Mouse (Mus musculus) spleen, postnatal 14 days (tissue): ENCODE data around the gene Atp13a4.

ENCODE experiments used
- DNase-seq, 2 experiments: peaks; one replicate each; pipeline ENCODE4 v3.0.0; 2021 to 2022; ENCODE audit warnings: low spot score in 2 of 2

Atp13a4 gene

DNA sequence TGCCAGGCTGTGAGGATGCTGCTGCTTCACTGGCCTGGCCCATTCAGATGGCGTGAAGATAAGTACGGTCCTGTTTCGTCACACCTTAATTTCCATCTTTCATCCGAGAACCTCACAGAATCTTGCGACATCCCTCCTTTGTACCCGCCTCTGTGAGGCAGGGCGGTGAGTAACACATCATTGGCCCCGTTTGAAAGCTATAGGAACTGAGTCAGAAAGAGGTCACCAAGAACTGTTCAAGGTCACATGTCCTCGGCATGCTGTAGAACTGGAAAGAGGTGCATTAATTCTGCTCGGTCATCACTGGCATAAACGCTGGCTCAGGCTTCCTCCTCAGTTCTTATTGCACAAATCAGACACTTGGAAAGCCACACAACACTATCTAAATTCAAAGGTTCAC, at the start of gene Atp13a4:
Gene Atp13a4 (minus strand): TSS at position 36 of the 400 bp plus-strand sequence.
- DNase-seq, result no peak

DNA sequence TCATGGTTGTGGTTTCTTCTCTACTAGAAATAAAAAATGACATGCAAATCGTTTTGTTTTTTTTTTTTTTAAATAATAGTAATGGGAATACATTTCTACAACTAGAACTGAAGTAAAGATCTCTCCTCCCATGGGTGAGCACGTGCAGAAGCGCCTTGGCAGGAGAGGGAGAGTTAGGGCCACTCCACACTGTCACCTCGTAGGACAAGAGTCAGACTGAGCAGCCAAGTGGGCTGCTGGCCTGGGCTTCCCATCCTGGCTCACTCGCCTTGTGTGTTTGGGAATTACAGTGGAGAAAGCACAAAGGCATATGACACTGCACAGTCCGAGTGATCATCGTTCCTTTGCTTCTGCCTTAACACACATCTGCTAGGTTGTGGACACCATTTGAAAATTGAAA, 47.5 kb upstream of the Atp13a4 start:
- DNase-seq, result no peak

DNA sequence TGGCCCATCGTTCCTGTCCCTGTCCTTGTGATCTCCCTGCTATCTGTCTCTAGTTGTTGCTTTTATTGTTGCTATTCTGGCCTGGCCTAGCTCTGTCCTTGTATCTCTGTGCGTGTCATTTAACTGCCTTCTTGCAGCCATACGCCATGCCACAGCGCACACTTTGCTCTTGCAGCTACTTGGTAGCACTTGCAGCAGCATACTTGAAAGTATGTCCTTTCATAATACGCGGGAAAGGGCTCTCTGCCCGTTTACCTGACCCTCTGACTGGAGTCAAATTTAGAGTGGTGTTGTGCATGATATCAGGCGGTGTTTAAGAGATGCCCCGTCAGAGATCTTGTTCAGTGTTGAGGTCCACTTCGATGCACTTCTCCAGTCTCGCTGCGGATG, 35.1 kb upstream of the Atp13a4 start:
- DNase-seq, result no peak

DNA sequence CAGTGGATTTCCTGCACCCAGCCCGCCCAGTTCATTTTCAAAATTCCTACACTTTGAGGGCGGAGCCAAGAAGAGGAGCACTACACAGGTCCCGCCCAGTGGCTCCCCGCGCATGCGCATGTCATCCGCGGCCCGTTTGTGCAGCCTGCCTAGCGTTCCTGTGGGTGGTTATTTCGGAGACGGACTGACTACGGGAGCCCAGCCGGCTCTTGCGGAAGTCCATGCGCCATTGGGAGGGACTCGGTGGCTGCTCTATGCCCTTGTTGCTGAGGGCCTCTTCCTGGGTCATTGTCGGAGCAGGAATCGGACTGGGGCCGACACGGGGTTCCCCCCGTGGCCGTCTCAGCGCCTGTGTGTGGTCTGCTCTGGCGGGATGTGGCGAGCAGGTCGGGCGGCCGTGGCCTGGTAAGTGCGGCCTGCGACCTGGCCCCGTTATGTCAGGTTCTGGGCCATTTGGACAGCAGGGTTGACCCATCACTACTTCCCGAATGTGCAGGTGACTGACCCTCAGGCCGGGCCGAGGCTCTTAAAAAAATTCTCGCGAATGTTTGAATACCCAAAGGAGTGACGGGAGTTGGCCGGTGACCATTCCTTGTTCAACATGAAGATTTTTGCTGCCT, 34.6 kb upstream of the Atp13a4 start, which contains the start of gene Opa1:
Gene Opa1 (plus strand): TSS at position 168 of the 620 bp plus-strand sequence.
- peak; percentile 97 for DNase-seq

DNA sequence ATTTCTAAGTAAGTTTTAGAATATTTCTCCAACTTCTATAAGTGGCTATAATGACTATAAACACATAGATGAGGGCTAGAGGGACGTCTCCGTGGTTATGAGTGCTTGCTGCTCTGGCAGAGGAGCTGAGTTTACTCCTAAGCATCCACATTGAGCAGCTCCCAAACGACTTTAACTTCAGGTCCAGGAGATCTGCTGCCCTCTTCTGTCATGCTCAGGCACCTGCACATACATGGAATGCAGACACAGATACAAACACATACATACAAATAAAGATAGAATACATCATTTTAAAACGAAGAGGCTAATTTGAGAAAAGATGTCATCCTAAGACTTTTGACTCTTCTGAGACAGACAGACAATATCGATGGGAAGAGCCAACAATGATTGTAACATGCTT, 31.0 kb upstream of the Atp13a4 start:
- DNase-seq, result no peak

DNA sequence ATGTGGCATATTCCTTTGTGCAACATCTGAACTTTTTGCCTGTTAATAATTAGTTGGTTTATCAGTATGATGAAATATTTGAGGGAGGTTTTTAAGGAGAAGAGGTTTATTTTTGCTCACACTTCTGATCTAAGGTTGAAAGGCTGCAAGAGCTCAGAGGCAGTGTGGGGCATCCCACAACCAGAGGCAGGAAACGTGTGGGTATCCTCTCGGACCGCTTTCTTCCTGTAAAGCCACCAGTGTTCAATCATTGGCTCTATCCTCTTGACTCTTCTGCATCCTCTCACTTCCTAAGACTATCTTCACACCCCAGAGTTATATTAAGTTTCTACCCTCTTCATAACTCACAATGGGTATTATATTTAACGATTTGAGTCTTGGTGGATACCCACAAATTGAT, 29.3 kb upstream of the Atp13a4 start:
- no peak for DNase-seq

DNA sequence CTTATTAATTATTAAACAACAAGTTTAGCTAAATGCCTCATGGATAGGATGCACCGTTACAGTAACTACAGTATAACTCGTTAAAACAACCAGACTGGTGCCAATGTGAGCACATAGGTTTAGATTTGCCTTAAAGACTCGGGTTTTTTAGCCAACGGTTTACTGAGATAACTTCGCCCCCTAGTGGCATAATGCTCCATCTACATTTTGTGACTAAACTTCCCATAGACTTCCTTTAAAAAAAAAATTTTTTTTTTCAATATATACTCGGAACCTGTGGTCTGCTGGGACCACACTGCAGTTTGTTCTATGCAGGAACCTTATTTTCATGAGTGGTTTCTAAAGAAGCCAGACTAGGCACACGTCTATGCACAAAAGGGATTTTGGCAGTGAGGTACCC, 16.2 kb upstream of the Atp13a4 start:
- no peak for DNase-seq

DNA sequence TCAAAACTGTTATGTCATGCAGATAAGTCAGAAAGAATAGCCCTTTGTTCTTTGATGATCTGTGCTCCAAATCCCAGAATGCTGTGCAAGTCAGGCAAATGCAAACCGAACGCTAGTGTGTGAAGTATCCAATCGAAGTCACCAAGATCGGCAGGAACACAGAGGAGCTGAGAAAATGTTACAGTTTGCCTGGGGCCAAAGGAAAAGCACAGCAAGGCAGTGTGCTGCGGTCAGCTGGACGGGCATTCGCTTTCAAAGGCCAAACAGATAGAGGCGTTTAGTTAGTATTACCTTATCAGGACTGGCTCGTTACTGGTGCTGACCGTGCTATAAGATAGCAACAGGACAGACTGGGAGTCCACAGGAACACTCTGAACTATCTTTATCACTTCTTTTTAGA, 15.8 kb upstream of the Atp13a4 start:
- DNase-seq, result no peak

DNA sequence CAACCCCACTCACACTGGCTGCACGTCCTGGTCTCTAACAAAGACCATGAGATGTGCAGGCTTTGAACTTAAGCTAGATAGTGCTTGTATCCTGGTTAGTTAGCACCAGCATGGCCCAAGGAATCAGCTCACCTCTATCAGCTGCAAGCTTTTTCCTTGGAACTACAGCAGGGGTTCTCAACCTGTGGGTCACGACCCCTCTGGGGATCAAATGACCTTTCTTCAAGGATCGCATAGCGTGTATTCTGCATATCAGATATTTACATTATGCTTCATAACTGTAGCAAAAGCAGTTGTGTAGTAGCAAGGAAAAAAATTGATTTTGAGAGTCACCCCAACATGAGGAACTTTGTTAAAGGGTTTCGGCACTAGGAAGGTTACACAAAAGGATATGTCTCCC, 15.0 kb upstream of the Atp13a4 start:
- DNase-seq, result no peak

DNA sequence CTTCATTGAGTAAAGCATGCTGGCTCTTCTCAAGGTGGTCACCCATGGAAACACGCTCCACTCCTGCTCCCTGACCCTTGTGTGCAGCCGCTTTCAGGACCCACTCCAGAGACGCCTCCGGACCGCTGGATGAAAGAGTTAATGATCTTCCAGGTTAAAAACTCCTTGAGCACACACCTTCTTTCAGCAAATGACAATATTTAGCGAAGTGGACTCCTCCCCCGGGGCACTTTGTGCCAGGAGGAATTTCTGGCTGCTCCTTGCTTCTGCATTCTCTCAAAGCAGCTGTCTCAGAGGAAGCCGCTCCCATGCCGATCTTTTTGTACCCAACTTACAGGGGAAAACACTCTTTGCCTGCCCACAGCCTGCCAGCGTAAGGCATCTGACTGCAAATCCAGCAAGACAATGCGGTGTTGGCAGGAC, 3.4 kb downstream of the Atp13a4 start:
- DNase-seq, result no peak

DNA sequence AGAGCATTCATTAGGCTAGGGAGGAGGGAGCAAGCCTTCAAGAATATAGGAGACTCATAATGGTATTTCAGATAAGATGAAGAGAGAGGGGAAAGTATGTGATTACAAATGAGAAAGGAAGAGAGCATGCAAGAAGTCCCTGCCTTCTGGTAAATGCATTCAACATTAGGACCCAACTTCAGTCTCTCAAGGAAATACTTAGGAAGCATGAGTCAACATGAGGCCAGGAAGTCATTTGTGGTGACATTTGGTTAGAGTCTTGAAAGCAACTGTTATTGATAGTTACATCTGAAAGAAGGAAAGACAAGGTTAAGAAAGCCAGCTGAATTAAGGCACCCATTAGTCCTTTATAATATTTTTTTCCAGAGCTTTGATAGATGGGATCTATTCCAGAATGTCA, 4.8 kb downstream of the Atp13a4 start:
- DNase-seq, result no peak

DNA sequence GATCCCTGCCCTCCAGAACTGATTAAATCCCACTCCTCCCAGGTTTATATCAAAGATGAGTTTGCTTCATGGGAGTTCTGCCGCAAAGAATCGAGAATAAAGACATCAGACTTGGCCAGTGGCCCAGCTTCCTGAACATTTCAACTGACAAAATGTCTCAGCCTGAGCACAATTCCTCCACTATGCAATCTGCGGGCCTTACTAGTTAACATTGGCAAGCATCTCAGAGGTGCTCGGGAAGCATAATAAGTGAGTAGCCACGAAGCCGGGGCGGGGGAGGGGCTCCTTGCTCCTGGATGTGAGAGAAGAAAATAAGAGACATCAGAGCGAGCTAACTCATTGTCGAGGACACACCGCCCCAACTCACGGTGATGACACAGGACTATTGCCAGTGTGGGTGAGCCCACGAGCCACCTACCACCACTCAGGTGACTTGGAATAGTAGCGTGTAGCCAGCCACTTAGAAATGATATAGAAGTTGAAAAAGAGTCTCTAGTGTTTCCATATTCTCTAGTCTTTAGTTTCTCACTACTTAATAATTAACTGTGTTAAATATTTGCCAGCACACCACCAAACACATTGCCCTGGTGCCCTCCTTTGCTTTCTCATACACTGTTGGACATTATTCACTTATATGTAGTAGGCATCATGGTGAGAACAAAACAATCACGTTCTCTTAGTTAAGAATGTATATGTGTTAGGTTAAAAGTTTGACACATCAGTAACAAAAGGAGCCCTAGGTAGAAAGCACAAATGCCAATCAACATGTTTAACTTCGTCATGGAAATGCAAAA, 8.1 kb downstream of the Atp13a4 start:
- DNase-seq, result no peak

DNA sequence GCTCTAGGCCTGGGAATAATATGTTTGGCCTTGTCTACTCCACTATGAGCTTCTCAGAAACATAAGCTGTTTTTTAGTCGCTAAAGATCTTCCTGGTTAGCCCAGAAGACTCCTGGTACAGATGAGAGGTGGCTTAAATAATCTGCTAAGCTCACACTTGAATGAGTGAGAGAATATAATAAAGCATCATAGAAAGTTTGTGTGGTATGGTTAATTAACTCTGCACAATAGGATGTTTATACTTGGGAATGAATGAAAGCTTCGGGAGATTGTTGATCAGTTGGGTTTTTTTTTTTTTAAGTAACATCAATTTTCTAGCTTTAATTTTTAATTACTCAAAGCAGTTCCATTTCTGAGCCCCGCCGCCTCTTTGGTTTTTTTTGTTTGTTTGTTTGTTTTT, 8.8 kb downstream of the Atp13a4 start:
- DNase-seq, result no peak

DNA sequence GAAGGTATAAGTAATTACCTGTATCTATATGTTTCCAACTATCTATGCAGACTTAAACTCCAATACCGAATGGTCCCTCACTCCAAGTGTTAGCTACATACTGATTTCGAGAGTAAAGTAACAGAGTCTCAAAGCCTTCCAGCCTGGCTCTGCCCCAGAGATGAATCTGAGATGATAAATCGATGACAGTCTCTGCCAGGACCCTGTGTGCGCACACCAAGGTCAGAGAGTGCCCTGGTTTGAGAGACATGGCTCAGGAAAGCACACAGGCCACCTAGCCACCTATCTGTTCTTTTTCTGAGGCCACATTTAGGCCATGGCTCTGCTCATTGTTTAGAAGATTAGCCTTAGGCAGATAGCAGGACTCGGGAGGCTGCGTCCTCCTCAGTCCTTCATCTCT, 11.0 kb downstream of the Atp13a4 start:
- no peak for DNase-seq

DNA sequence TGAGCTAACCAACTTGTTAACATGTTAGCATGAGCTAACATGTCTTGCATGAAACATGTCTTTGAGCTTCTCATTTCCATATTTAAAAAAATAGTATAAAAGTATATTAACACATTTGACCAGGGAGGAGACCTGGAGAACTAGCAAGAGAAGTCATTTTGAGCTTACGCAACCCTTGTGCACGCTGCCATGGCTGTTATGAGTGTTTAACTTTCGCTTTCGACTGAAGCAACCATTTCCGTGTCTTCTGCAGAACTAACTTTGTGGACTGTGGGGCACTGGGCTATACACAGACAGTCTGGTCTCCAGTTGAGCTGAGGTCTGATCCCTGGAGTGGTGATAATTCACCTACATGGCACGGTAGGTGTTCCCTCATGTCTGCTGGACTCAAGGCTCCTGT, 17.6 kb downstream of the Atp13a4 start:
- no peak for DNase-seq

DNA sequence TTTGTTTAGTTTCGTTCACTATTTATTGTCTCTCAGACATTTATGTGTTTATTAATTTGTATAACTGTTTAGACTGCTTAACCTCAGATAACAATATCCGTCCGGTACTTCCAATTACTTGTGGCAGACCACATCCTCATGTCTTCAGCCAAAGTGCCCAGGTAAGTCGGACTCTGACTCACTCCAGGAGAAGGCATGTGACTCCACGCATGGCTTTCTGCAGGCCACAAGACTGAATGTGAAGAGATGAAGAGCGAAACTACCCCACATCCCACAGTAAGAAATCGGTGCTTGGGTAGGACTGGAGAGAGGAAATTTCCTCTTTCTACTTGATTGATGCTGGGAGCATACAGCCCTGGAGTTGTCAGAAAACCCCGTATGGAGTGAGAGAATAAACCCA, 18.1 kb downstream of the Atp13a4 start:
- DNase-seq, result no peak

DNA sequence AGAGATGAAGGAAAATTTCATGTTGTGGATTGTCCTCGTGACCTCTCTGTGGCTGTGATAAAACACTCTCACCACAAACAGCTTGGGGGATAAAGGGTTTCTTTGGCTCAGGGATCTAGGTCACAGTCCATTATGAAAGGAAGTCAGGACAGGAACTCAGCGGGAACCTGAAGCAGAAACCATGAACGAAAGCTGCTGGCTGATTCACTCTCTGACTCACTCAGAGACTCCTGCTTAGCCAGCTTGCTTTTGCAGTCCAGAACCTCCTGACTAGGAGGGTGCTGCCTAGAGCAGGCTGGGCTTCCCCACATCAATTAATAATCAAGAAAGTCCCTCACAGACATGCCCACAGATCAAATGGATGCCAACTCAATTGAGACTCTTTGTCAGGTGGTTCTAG, 32.2 kb downstream of the Atp13a4 start:
- DNase-seq, result no peak

DNA sequence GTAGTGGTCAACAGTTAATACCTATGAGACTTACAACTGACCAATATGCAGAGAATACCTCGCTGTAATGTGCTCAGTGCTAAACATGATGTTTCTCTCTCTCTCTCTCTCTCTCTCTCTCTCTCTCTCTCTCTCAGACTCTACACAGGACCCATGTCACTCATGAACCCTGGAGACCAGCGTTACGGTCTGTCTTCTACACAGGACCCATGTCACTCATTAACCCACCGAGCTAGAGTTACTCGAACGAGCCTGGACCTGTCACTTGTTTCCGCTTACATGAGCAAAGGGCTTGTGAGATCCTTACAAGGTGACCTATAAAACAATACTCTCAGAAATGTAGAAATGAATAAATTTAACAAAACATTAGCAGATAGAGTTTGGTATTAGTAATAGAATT, 33.9 kb downstream of the Atp13a4 start:
- no peak for DNase-seq

DNA sequence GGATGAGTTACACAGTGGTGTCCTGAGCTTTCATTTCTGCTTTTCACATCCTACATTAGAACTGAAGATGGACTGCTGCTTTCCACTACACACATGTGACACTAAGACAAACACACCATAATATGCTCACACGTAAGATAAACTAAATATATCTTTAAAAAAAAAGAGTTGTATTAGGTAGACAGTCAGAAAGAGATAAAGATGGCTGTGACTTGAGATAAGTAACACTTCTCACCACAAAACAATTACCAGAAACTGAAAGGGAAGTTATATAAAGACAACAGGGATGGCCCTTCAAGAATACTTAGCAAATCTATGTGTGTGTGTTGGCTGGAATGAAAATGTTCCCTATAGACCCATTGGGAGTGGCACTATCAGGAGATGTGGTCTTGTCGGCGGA, 34.8 kb downstream of the Atp13a4 start:
- DNase-seq, result no peak

DNA sequence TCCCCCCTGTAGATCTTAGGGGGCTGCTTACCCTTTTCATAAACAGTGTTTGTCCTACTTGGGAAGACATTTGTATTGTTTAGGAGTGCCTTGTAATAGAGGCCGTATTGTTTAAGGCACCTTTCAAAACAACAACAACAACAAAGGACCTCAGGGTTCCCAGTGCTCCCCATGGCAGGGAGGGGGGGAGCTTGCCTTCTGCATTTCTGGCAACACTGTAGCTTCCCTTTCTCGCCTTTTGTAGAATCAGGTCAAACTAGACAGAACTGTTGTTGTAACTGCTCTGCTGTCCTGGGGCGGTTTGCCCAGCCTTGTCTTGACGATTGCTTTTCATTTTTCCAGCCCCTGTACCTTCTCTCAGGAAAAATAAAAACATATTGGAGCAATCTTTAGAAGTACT, 40.0 kb downstream of the Atp13a4 start:
- no peak for DNase-seq

DNA sequence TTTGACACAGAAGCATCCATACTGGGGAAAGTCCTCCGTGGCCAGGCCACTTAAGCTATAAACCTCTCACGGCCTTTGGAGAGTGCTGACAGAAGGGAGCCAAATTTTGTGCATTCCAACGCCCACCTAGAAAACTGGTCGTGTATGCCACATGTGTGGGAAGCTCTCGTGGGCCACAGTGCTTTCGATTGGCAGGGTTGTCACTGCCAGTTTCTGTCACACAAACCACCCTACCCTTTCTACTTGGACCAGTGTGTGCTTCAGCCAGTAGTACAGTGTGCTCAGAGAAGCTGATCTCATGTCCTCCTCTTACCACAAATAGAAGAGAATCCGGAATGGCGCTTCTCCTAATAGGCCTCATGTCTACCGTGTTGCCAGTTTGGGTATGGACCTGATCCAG, 40.5 kb downstream of the Atp13a4 start:
- DNase-seq, result no peak

DNA sequence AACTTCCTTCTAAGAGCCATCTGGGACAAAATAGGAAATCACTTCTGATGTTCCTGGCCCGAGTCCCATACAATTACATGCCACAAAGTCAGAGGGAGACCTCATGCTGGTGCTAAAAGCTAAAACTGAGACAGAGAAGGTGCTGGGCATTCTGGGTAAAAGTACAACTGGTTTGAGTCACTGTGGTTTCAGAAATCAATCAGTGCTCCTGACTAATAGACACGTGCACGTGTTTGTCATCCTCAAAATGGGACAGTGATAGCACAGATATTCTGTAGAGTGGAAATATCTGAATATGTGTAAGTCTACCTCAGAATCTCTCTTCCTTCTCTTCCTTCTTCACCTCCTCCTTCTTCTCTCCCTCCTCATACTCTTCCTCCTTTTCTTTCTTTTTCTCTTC, 53.6 kb downstream of the Atp13a4 start:
- no peak for DNase-seq

DNA sequence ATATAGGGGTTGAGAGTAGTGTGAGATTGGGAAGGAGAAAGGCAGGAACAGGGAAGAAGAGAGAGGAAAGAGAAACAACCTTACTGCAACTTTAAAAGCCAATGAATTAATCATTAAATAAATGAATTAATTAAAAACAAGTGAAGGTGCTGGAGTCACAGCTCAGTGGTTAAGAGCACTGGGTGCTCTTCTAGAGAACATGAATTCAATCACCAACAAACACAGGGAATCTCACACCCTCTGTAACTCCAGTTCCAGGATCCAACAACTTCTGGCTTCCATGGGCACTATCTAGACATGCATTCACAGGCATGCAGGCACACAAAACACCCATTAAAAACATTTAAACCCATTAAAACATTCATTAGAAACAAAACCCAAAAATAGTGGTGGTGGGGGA, 63.2 kb downstream of the Atp13a4 start:
- no peak for DNase-seq

DNA sequence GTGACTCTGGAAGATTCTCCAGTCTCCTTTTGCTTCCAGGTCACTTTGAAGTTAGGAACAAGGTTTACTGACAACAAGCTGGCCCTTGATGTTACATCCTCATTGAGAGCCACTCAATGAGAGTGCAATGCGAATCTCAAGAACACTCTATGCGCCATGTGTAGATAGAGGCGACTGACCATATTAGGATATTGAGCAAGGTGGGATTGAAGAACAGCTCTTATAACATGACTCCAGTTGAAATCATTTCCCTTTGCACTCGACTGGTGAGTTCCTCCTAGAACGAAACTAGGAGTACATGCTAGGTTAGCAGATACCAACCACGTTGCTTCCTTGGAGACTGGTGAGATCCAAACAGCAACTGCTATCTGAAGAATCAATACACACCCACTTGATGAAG, 64.3 kb downstream of the Atp13a4 start:
- DNase-seq, result no peak
